Mouse (Mus musculus) stomach, embryonic 14.5 days (tissue): ENCODE measurements around the gene Zswim3. TPM values are rescaled to one million over a fixed set of nuclear protein-coding genes. Genes with fewer than 3 reads are reported as not detected.
"Not testable (repeated sequence)": the region's sequence is repeated elsewhere in the genome, so short reads cannot be mapped to it uniquely, and the experiment has no call there.

Experiments
- ATAC-seq: fragments of 200-750 bp; cut with Nextera tagmentation; 2 replicates; pipeline ENCODE4 v1.8.0; 2017; ENCODE audit warnings: low read depth, moderate TSS enrichment; ENCODE audit not compliant: insufficient number of reproducible peaks, insufficient read depth, low FRiP score
- H3K27ac ChIP-seq: fragments of 300-500 bp; sonication (generic); 2 replicates; pipeline ENCODE4 v1.5.1; 2014; ENCODE audit warnings: mild to moderate bottlenecking, low read length, moderate library complexity, mixed read lengths
- H3K27me3 ChIP-seq: fragments of 300-500 bp; sonication (generic); 2 replicates; pipeline ENCODE4 v1.6.1; 2014; ENCODE audit warnings: low read length, control low read depth, mixed read lengths; ENCODE audit not compliant: control insufficient read depth, insufficient read depth
- H3K36me3 ChIP-seq: fragments of 300-500 bp; sonication (generic); 2 replicates; pipeline ENCODE4 v1.6.1; 2014; ENCODE audit warnings: mild to moderate bottlenecking, control low read depth, low read length, moderate library complexity, mixed read lengths; ENCODE audit not compliant: control insufficient read depth, insufficient read depth
- H3K4me1 ChIP-seq: fragments of 300-500 bp; sonication (generic); 2 replicates; pipeline ENCODE4 v1.6.1; 2014; ENCODE audit warnings: low read length, control low read depth, mixed read lengths; ENCODE audit not compliant: control insufficient read depth, insufficient read depth
- H3K4me2 ChIP-seq: fragments of 300-500 bp; sonication (generic); replicated peaks from 2 replicates; pipeline ENCODE4 v1.6.1; 2014; ENCODE audit warnings: low read depth, low read length, control low read depth
- H3K4me3 ChIP-seq: fragments of 300-500 bp; sonication (generic); 2 replicates; pipeline ENCODE4 v1.5.1; 2014; ENCODE audit warnings: low read depth, low read length, control low read depth
- H3K9ac ChIP-seq: fragments of 300-500 bp; sonication (generic); replicated peaks from 2 replicates; pipeline ENCODE4 v1.6.1; 2014; ENCODE audit warnings: low read depth, mild to moderate bottlenecking, control low read depth, low read length, moderate library complexity, mixed read lengths
- H3K9me3 ChIP-seq: fragments of 300-500 bp; sonication (generic); 2 replicates; pipeline ENCODE4 v1.6.1; 2016; ENCODE audit warnings: low read depth, low read length, control low read depth; ENCODE audit not compliant: control insufficient read depth
- WGBS: fragments of 180-500 bp; shearing (Covaris S2); extraction: QIAGEN DNeasy Blood & Tissue Kit; methylation state at CpG from one replicate; pipeline ENCODE4 v1.1.7; 2014; 5-methylcytosine and 5-hydroxymethylcytosine counted together
- polyA plus RNA-seq: library from polyadenylated mRNA; unstranded; fragments of >200 nt; fragmentation: Nextera tagmentation; extraction: Ambion mirVana; gene quantifications from 2 replicates; pipeline ENCODE4 v1.2.1, GENCODE M21; 2014

Zswim3 gene
- polyA plus RNA-seq, 1 experiment from 2014 or later, result 9.2 TPM

GRCm38 (mm10) chr2:164793236-164793635, 11.7 kb upstream of the Zswim3 start:
- 0 out of 2 replicates have a peak, but pooled peaks have one; percentile 20 for ATAC-seq
- Histone ChIP-seq H3K36me3 (peaks cover 54% of the 10 kb centered on the region), H3K9ac (no peak overlapping the region), H3K27me3 (no peaks in the 10 kb centered on the region), H3K27ac (no peak overlapping the region), H3K4me1 (0 out of 2 replicates have a peak, but pooled peaks cover 2% of the 10 kb centered on the region), H3K4me3 (no peak overlapping the region), H3K4me2 (no peak overlapping the region), H3K9me3 (no peaks in the 10 kb centered on the region)
- 73% methylated on average over 3 of the region's 3 CpGs for WGBS

- WGBS, result 90% methylated on average over 2 of the region's 2 CpGs
- H3K36me3 ChIP-seq, result peaks cover 54% of the 10 kb centered on the region
- no peak for ATAC-seq
Measured at GRCm38 (mm10) chr2:164793772-164794171, 11.1 kb upstream of the Zswim3 start.

GRCm38 (mm10) chr2:164794293-164794692, 10.6 kb upstream of the Zswim3 start:
- Histone ChIP-seq H3K36me3 (peaks cover 50% of the 10 kb centered on the region), H3K4me1 (no peaks in the 10 kb centered on the region), H3K4me2 (no peak overlapping the region), H3K9ac (no peak overlapping the region), H3K4me3 (no peak overlapping the region), H3K27me3 (no peaks in the 10 kb centered on the region), H3K9me3 (no peaks in the 10 kb centered on the region), H3K27ac (no peak overlapping the region)
- 0 out of 2 replicates have a peak, but pooled peaks have one; percentile 24 for ATAC-seq
- 32% methylated on average over 5 of the region's 5 CpGs for WGBS

More at GRCm38 (mm10) chr2:164793772-164794171, 11.1 kb upstream of the Zswim3 start:
- Histone ChIP-seq H3K4me1 (no peaks in the 10 kb centered on the region), H3K4me3 (no peak overlapping the region), H3K4me2 (no peak overlapping the region), H3K9me3 (no peaks in the 10 kb centered on the region), H3K27me3 (no peaks in the 10 kb centered on the region), H3K9ac (no peak overlapping the region), H3K27ac (no peak overlapping the region)

GRCm38 (mm10) chr2:164795868-164796267, 9.0 kb upstream of the Zswim3 start:
- no peaks in the 10 kb centered on the region for H3K4me1 ChIP-seq
- H3K9ac ChIP-seq, result no peak overlapping the region
- H3K27me3 ChIP-seq, result no peaks in the 10 kb centered on the region
- H3K9me3 ChIP-seq, result no peaks in the 10 kb centered on the region
- no peak overlapping the region for H3K4me3 ChIP-seq
- no peak for ATAC-seq
- H3K36me3 ChIP-seq, result peaks cover 53% of the 10 kb centered on the region
- 83% methylated on average over 4 of the region's 4 CpGs for WGBS
- H3K4me2 ChIP-seq, result no peak overlapping the region
- H3K27ac ChIP-seq, result no peak overlapping the region

- ATAC-seq, result not testable (repeated sequence)
- WGBS, result 78% methylated on average over 6 of the region's 6 CpGs
- H3K36me3 ChIP-seq, result peaks cover 30% of the 10 kb centered on the region
Measured at GRCm38 (mm10) chr2:164798554-164798953, 6.3 kb upstream of the Zswim3 start.

GRCm38 (mm10) chr2:164800252-164801004, 4.5 kb upstream of the Zswim3 start:
- Histone ChIP-seq H3K27me3 (no peaks in the 10 kb centered on the region), H3K4me3 (no peak overlapping the region), H3K27ac (no peak overlapping the region), H3K4me1 (peaks cover 5% of the 10 kb centered on the region; the same call in 1 of the 2 replicates), H3K4me2 (no peak overlapping the region), H3K9ac (no peak overlapping the region), H3K9me3 (no peaks in the 10 kb centered on the region), H3K36me3 (peaks cover 20% of the 10 kb centered on the region)
- WGBS, result 89% methylated on average over 13 of the region's 13 CpGs
- ATAC-seq, result no peak

More at GRCm38 (mm10) chr2:164798554-164798953, 6.3 kb upstream of the Zswim3 start:
- not testable (repeated sequence) for H3K9ac ChIP-seq, H3K9me3 ChIP-seq, H3K27ac ChIP-seq, H3K4me3 ChIP-seq, H3K4me1 ChIP-seq, H3K4me2 ChIP-seq, H3K27me3 ChIP-seq

- Histone ChIP-seq H3K9ac (peak overlapping the region; percentile 67; the same call in 1 of the 2 replicates), H3K4me3 (peak overlapping the region; percentile 62; the same call in 1 of the 2 replicates), H3K27ac (no peak overlapping the region), H3K9me3 (no peaks in the 10 kb centered on the region), H3K4me1 (peaks cover 7% of the 10 kb centered on the region; the same call in 1 of the 2 replicates), H3K27me3 (no peaks in the 10 kb centered on the region), H3K36me3 (peaks cover 3% of the 10 kb centered on the region; the same call in 1 of the 2 replicates), H3K4me2 (peak overlapping the region; percentile 66; the same call in 1 of the 2 replicates)
- ATAC-seq, result no peak
- WGBS, result 90% methylated on average over 16 of the region's 16 CpGs
Measured at GRCm38 (mm10) chr2:164803201-164803920, 1.5 kb upstream of the Zswim3 start.

GRCm38 (mm10) chr2:164803921-164804313, 981 bp upstream of the Zswim3 start:
- WGBS, result 23% methylated on average over 1 of the region's 1 CpGs

More at GRCm38 (mm10) chr2:164803921-164804313, 981 bp upstream of the Zswim3 start:
- Histone ChIP-seq H3K27me3 (no peaks in the 10 kb centered on the region), H3K9ac (peak overlapping the region; percentile 67; the same call in 1 of the 2 replicates), H3K4me3 (peak overlapping the region; percentile 62), H3K4me1 (peaks cover 7% of the 10 kb centered on the region; the same call in 1 of the 2 replicates), H3K4me2 (peak overlapping the region; percentile 66), H3K9me3 (no peaks in the 10 kb centered on the region), H3K36me3 (peaks cover 5% of the 10 kb centered on the region; the same call in 1 of the 2 replicates), H3K27ac (no peak overlapping the region)
- no peak for ATAC-seq
